Mouse (Mus musculus): Measurements from ENCODE around the gene Olfr750.

Olfr750 gene

DNA sequence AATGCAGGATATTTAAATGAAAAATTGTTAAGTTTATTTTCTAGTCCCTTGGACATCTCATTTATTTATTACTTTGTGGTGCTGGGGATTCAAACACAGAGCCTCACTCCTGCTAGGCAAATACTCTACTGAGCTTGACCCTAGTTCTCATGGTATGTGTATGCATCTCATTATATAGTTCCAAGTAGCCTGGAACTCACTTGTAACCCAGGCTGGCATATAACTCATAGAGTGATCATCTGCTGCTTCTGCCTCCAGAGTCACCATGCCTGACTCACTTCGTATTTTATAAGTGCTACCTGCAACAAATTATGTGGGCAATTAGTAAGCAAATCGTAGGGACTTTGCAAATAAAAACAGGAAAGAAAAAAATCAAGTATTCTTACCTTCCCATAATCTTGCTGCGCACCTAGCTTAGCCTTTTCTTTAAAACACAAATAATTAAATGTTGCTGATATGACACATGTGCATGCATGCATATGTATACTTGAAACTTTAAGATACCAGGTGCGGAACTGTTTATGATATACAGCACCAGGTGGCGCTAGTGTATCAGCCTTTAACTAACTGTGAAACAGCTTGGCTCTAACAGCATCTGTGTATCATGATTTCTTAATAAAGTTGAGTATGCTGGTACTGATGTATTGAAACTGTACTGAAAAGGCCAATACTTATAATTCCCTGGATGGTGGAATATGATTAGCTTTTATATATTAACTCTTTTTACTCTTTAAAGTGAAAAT, 47.7 kb downstream of the Olfr750 start:
- DNase-seq (ENCODE audit: low spot score) = peak; percentile 53

DNA sequence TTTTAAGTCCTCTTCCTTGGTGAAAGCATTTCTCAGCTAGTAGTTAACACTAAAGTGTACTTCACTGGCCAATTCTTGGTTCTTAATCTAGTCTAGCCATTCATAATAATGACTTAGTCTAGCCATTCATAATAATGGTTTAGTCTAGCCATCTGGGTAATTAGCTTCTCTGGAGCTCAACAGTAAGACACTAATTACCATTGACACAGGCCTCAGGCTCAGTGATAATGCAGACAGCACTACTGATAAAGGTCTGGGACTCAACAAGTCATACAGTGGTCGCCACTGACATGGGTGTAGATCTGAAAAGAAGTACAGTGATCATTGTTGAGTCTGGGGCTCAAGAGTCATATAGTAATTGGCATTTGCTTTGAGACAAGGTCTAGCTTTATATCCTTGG, 49.4 kb downstream of the Olfr750 start:
- no peak for DNase-seq (ENCODE audit: low spot score)

- no peak for DNase-seq (ENCODE audit: low spot score)
Measured at GRCm38 (mm10) chr14:51023457-51023856, 50.8 kb downstream of the Olfr750 start.

DNA sequence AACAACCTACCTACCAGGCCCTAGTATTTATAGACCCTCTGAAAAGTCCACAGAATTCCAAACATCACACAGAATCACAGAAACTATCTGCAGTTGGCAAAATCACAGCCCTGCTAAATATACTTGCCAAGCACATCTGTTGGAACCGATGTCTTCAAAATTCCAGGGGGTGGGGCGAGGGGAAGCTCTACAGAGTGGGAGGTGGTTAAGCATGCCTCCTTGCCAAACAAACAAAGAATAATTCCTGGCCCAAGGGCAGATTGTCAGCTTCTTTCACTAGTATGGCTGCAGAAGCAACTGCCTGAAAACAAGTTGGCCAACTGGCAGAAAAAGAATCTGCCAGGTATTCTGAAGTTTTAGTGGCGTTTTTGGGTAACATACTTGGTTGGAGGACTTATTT, 57.0 kb downstream of the Olfr750 start:
- DNase-seq (ENCODE audit: low spot score) = peak; percentile 18

All from ovary, postnatal 14 days (tissue).